Mouse (Mus musculus) heart, postnatal 25 days (tissue): ENCODE results near the gene Lrmda. TPM values are rescaled to one million over a fixed set of nuclear protein-coding genes. Genes with fewer than 3 reads are reported as not detected.

Experiments used
- DNase-seq: peaks from one replicate; pipeline ENCODE4 v3.0.0; 2022; ENCODE audit warnings: low spot score
- intact Hi-C: fragments of 180-260 bp; cut with DNase I; formaldehyde crosslinking; loops from one replicate; pipeline ENCODE4 v1.15.1; 2025
- total RNA-seq, 2 experiments: library from RNA; stranded (reverse); gene quantifications; 2 replicates each; pipeline ENCODE4 v1.2.3; 2021

The Lrmda gene
- total RNA-seq, 2 experiments from 2014 or later = 0.83 to 1.8 TPM

DNA sequence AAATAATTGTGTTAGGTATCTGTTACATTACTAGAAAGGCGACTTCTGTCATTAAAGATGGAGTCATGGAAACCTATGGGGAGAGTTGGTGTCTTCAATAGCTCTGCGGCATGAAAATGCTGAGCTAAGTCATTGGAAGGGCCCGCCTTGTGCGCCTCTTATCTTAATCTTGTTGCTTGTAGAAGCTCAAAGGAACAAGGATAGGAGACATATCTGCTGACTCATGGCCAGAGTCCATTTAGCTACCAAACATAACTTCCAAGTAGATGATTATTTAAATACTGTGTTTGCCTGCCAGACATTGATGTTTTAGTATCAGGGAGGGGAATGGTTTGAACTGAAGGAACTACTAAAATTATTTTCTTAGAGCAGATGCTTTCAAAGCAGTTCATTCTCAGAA is 821.6 kb downstream of the Lrmda start:
- no peak for DNase-seq
- intact Hi-C loops = no loop called here

DNA sequence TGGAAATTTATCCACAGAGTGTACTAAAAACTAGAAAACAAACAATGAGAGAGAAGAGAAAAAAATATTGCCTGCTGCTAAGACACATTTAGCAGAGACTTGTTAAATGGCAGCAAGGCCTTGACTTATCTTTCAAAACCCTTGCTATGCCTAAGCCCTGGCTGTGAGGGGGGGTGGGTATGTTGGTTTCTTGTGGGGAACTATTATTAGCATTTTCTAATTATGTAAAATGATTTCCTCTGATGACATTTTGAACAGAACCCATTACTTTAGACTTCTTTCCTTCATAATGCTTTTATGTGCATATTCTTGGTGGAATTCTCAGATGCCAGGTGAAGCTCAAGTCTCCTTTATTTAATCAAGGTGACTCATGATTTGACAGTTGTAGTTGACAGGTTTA is 824.5 kb downstream of the Lrmda start:
- intact Hi-C loops = no loop called here
- DNase-seq = no peak

DNA sequence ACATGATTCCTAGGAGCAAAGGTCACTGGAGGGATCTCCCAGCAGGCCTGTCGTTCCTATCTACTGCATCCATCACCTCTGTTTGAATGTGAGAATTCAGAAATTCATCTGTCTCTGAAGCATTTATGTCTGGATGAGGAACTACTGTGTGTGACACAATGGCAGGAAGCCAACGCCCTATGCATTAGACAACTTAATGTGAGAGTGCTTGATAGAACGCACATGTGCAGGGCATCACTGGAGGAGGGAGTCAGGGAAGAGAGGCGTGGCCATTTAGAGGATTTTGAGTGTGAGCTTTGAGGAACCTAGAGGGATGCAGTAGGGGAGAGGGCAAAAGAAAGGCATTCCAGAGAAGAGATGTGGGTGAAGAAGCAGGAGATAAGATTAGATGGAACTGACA is 825.9 kb downstream of the Lrmda start:
- no peak for DNase-seq
- intact Hi-C loops = no loop called here

DNA sequence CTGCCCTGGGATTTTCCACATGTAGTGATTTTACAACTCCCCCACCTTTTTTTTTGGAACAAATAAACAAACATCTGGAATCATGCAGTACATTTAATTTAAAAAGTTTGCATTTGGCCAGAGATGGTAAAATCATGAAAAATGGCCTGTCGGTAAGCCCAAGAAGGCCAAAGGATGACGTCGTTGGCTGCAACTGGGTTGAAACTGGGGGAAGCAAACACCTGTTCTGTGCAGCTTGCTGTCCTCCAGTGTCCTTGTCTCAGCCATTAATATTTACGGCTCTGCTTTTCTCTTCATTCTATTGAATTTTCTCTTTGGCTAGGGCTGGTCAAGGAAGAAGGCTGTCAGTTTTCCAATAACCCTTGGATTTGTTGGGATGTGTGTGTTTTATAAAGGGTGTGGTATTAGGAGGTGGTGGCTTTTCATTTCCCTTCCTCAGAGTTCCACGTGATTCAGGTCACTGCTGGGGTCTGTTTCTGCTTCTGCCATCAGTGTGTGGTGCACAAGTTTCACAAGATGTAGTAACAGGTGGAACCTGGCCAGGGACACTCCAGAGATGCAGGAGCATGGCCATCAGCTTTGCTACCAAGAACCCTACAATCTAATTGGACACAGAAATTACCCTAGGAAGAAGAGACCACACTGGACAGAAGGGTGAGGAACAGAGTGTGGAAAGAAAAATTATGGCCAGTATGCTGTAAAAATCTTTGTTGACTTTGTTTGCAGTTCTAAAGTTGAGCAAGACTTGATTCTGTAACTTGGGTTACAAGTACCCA is 827.7 kb downstream of the Lrmda start:
- no peak for DNase-seq
- intact Hi-C loops = no loop called here

DNA sequence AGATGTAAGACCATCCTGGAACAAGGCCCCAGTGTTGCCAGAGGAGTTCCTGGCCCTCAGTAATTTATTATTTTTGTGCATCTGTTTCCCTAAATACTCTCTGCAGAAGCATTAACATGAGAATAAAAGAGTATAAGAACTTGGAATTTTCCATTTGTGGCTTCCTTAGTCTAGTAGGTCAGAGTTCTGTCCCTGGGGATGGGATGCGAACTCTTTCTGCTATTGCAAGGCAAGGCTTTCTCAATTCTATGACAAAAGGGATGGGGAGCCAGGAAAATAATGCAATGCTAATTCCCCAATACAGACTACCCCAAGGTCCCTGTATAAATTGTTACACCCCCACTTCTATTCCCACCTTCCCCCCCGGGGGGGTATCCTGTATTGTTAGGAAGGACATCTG is 829.6 kb downstream of the Lrmda start:
- no peak for DNase-seq
- intact Hi-C loops = no loop called here

DNA sequence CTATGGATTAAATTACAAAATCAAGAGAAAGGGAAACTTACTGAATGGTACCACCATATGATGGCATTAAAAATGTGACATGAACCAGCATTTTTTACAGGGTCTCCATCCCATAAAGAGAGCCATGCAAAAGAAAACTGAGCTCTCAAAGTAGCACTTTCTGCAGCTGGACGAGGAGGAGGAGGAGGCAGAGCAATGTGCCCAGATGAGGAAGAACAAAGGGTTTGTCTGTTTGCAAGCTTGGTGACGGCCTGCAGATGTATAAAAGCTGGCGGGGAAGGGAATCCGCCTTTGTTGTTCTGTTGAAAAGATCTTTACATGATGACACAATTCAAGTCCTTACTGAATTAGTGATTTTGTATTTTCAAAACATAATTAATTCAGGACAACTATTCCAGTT is 841.1 kb downstream of the Lrmda start:
- no peak for DNase-seq
- intact Hi-C loops = no loop called here

DNA sequence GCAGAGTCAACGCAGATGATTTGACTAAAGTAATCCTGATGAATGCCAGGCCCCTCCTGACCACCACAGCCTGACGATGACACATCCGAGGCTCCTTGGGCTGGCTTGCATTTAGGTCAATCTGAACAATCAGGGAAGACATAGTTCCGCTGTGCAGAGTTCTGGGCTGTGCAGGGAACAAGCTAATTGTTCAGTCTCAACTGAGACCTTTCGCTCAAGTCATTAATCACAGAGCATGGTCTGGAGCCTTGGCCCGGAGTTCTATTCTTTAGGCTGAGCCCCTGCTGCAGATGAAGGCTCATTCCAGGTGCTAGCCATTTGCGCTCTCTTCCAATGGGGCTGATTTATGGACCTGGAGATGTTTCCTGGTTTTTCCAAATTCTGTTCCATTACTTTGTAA is 844.6 kb downstream of the Lrmda start:
- no peak for DNase-seq
- intact Hi-C loops = no loop called here

DNA sequence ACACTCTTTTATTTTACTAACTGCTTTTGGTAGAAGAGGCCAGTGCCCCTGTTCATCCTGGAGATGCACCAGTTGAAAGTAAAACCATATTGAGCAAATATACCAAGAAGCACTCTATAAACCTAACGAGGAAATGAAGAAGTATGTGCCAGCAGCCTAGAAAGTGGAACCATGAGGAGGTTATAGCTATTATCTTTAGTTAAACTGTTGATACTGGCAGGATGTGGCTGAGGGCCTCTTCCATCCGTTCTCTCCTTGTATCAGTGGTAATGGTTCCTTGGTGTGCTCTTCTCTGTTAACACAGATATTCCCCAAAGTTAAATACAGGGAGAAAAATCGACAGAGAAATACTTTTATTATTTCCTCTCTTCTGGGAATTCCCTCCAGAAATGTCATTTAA is 855.1 kb downstream of the Lrmda start:
- no peak for DNase-seq
- intact Hi-C loops = no loop called here

DNA sequence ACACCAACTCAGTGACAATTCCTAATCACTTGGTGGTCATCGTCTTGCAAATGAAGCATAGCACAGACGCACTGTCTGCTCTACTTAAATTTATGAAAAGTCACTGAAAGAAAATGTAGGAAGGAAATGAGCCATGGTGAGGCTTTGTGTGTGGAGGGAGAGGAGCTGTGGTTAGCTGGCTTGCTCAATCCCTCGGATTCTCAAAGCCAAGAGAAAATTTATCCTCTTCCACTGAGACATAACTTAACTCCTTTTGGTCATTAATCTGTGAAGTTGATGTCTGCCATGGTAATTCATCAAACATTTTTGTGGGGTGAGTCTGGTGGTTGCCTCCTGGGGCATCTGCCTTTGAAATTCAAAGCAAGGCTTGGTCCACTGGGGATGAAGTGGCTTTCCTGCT is 867.7 kb downstream of the Lrmda start:
- intact Hi-C loops = no loop called here
- DNase-seq = no peak

DNA sequence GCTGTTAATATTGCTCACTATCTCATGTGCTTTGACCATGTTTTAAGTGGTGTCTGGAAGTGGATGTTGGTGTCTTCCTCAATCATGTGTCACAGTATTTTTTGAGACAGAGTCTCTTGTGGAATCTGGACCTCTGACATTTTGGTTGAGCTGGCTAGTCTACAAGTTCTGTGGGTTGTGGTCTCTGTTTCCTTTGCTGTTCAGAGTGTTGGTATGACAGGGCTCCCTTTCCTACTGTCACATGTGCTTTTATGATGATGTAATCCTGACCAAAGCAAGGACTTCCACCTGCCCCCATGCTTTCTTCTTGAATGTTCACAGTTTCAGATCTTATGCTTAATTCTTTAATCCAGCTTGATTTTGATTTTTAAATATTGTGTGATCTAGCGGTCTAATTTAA is 879.8 kb downstream of the Lrmda start:
- intact Hi-C loops = no loop called here
- no peak for DNase-seq

DNA sequence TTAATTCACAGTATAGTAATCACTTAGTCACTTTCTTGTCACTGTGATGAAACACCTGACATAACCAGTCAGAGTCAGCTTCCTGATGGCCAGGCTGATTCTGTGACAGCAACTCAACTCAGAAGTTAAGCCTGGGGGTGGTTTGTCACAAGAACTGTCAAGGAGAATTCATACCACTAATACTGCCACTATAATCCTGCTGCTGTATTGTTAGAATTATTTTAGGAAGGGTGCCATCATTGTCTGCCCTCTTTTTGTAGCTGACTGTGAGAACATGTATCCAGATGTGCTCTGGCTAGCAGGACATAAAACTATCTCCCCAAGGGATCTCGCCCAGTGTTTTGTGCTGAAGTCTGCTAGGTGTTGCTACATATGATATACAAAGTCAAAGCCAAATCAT is 882.6 kb downstream of the Lrmda start:
- no peak for DNase-seq
- intact Hi-C loops = no loop called here

DNA sequence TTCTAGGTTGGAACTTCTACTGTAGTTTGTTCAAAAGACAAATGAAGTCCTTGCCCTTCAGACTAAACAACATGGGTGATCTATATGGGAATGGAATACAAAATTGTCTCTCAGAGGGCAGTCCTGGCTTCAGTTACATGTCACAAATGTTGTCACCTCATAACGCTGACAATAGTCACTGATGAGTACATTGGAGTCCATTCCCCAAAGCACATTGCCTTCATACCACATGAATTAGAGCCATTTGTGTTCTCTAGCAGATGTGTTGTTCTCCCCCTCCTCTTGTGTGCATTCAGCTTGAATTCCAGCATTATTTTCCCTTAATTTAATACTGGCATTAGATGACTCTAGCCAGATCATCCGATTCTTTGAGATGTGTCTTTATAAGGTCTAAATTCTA is 883.4 kb downstream of the Lrmda start:
- no peak for DNase-seq
- intact Hi-C loops = no loop called here

DNA sequence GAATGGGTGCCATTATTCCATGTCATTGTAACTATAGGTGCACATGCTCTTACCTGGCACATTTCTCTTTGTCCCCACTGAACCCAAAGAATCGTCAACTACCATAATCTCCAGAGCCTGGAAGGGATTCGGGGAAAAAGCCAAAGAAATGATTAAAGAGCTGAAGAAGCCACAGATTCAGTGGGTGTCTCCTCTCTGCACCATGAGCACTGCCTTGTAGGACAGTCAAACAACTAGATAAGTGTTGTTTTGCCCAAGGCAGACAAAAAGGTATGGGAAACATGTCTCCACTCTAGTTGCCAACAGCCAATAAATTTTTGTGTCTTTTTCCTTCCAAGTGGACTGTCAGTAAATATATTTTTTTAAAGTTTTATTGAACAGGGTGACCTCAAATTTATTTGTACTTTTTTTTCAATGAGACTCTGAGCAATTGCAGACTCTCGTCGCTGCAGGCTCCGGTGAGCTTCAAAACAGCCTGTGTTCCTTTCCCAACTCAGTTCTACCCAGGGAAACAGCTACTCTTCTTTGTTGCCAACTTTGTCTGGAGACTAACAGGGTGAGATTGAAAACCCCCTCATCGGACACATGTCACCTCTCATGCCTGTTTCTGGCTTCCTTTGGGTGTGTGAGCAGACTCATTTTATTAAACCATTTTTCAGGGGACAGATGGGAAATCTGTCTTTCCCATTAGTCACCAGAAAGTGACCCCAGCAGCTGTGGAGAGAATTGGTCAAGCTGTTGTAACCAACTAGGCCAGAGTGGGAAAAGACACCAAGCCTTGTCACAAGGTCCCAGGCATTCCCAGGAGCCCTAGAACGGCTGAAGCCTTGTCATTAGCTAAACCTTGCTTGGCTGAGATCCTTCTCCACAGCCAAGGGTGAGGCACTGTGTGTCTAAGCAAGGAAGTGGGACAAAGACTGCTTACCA is 886.5 kb downstream of the Lrmda start:
- intact Hi-C loops = no loop called here
- DNase-seq = peak; percentile 6

DNA sequence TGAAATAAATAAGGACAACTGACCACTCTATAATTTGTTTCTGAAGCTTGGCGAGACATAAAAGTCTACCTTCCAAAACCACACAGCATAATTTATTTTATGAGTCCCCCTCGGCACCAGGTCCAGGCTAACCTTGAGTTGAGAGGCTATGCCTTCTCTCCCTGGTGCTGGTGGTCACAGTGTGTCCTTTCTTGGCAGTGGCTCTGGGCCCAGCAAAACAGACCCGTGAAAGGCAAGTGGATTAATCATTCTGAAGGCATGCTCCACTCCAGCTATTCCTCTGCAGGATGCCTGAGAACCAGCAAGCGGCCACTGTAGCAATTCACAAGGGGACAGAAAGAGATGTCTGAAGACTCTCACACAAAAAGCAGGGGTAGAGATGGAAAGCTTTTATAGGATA is 887.2 kb downstream of the Lrmda start:
- intact Hi-C loops = no loop called here
- no peak for DNase-seq

DNA sequence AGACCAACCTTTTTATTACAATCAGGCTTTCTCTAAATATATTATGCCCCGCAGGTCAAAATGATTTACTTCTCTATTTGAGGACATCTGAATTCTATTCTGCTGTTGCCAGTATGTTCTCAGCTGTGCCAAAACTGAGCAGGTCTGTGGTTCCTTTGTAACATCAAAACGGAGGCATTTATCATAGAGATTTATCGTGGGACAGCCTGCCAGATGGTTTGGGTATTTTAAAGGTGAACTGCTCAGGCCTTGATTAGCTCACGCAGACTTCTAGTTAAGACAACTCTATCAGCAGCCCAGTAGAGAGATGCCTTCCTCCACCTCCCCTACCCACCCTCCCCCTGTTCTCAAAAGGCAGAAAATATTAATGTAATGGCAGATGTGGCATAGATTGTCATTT is 887.7 kb downstream of the Lrmda start:
- intact Hi-C loops = no loop called here
- DNase-seq = no peak

DNA sequence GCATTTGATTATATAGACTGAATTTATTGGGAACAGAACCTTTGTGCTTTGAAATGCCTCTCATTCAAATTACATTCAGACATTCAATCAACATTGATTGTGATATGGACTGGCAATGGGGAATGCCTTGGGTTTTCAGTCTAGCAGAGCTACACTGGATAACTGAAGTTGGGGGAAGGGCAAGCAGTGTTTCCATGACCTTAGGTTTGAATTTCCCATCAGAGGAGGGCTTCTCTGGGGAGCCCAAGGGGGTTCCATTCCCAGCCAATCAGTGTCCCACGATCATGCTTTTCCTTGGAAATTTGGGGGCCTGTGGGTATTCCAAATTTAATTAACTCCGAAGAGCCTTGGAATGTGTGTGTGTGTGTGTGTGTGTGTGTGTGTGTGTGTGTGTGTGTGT is 888.5 kb downstream of the Lrmda start:
- intact Hi-C loops = no loop called here
- DNase-seq = no peak

DNA sequence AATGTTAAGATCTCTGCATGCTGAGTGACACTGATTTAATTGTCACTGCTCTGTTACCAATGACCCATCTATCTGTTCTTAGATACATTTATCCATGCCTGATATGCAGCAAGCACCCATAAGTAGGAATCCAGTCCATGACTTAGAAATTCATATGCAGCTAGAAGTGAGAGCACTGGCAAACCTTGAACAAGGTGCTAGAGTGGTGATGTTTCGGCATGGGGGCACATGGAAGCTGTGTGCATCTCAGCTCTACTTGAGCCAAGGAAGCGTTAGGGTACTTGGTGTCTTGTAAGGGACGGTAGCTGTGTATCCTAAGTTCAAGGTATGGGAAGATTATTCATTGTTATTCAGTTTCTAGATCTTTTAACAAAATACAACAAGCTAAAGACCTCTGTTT is 896.0 kb downstream of the Lrmda start:
- intact Hi-C loops = no loop called here

DNA sequence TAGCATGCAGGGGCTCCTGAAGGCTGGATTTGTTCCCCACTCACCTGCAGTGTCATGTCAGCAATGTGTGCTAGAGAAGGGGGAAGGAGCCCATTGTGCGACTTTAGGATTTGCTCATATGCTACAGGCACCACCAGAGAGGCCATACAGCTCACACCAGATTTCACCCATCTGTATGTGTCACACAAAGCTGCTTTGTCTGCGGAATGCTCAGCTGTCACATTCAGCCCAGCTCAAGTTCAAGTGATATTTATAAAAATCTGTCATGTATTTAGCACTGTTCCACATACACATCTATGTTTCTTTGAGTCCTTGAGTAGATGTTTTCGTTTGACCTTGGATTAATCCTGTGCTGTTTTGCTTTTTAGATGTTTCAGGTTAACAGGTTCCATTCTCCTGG is 899.0 kb downstream of the Lrmda start:
- DNase-seq = no peak
- intact Hi-C loops = no loop called here

More for the DNA sequence above, 896.0 kb downstream of the Lrmda start:
- no peak for DNase-seq

DNA sequence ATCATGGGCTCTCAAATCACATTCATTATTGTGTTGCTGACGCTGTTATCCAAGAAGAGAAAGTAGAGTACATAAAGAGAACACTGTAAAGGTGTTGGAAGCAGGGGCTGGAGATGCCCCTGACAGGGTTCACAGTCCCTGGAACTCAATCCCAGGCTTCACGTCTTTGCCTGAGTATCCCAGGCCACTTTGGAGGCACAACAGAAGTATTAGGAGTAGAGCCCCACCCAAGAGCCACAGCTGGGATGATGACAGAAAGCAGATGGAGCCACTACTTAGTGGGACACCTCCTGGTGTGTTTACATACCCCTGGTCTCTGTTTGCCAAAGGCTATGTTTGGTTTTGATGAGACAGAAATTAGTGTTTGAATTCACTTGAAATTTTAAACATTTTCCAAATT is 899.4 kb downstream of the Lrmda start:
- DNase-seq = no peak
- intact Hi-C loops = no loop called here

DNA sequence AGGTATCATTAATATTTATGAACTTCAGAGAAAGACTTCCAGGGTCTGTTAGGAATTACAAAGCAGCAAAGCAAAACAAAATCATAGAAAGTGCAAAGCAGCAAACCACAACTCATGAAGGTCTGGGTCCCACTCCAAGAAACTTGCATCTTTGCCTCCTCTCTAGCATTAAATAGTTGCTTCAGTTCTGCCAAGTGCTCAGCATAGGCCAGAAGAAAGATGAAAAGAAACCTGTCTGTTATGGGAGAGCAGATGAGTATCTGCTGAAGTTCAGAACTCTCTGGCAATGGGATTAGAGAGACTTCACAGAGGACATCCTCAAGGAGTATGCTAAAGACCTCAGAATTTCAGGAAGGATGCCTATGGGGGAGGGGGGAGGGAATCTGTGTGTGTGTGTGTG is 901.6 kb downstream of the Lrmda start:
- no peak for DNase-seq
- intact Hi-C loops = no loop called here

DNA sequence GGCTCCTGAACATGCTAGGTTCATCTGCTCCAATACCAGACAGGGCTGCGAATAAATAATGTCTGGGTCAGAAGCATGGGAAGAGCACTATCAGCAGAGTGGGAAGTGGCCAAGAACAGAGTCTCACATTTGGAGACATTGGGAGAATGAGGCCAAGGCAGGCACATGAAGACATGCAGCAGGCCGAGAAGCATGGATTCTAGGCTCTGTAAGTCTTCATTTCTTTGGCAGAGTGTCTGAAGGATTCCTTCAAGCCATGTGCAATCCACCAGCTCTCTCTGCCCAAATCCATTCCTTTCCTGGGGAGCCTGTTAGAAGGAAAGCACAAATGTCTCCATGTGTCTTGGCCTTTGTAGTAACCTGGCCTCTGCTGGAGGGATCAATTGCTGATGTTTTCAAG is 902.3 kb downstream of the Lrmda start:
- no peak for DNase-seq
- intact Hi-C loops = no loop called here
